Mouse (Mus musculus) heart, embryonic 15.5 days (tissue): ENCODE measurements around the gene Sdk1. TPM values are rescaled to one million over a fixed set of nuclear protein-coding genes. Genes with fewer than 3 reads are reported as not detected.

ENCODE experiments used
- ATAC-seq: fragments of 200-750 bp; cut with Nextera tagmentation; replicated peaks from 2 replicates; pipeline ENCODE4 v1.8.0; 2017; ENCODE audit warnings: low read depth, moderate TSS enrichment; ENCODE audit not compliant: insufficient number of reproducible peaks, insufficient read depth, low FRiP score
- H3K27ac ChIP-seq: fragments of 300-500 bp; sonication (generic); 2 replicates; pipeline ENCODE4 v1.5.1; 2015; ENCODE audit warnings: mild to moderate bottlenecking, inconsistent platforms
- H3K27me3 ChIP-seq: fragments of 300-500 bp; sonication (generic); 2 replicates; pipeline ENCODE4 v1.6.1; 2015; ENCODE audit warnings: inconsistent platforms
- H3K36me3 ChIP-seq: fragments of 300-500 bp; sonication (generic); 2 replicates; pipeline ENCODE4 v1.6.1; 2015; ENCODE audit warnings: mild to moderate bottlenecking, inconsistent platforms
- H3K4me1 ChIP-seq: fragments of 300-500 bp; sonication (generic); replicated peaks from 2 replicates; pipeline ENCODE4 v1.6.1; 2015; ENCODE audit warnings: inconsistent platforms
- H3K4me2 ChIP-seq: fragments of 300-500 bp; sonication (generic); 2 replicates; pipeline ENCODE4 v1.6.1; 2015; ENCODE audit warnings: inconsistent platforms, mild to moderate bottlenecking, moderate library complexity
- H3K4me3 ChIP-seq: fragments of 300-500 bp; sonication (generic); 2 replicates; pipeline ENCODE4 v1.5.1; 2015; ENCODE audit warnings: mild to moderate bottlenecking, inconsistent platforms
- H3K9ac ChIP-seq: fragments of 300-500 bp; sonication (generic); 2 replicates; pipeline ENCODE4 v1.6.1; 2015; ENCODE audit warnings: mild to moderate bottlenecking, inconsistent platforms
- H3K9me3 ChIP-seq: fragments of 300-500 bp; sonication (generic); replicated peaks from 2 replicates; pipeline ENCODE4 v1.6.1; 2016; ENCODE audit warnings: inconsistent platforms
- WGBS: fragments of 180-500 bp; shearing (Covaris S2); methylation state at CpG from one replicate; pipeline ENCODE4 v1.1.7; 2015; ENCODE audit warnings: mixed read lengths; 5-methylcytosine and 5-hydroxymethylcytosine counted together
- polyA plus RNA-seq: library from polyadenylated mRNA; unstranded; fragments of >200 nt; fragmentation: Nextera tagmentation; extraction: Ambion mirVana; gene quantifications from 2 replicates; pipeline ENCODE4 v1.2.1, GENCODE M21; 2015

Sdk1 gene
- polyA plus RNA-seq, 1 experiment from 2014 or later, result 1.5 TPM

GRCm38 (mm10) chr5:142073901-142074300, 832.6 kb downstream of the Sdk1 start:
- Histone ChIP-seq H3K9me3 (no peaks in the 10 kb centered on the region), H3K27ac (no peak overlapping the region), H3K27me3 (no peaks in the 10 kb centered on the region), H3K4me1 (0 out of 2 replicates have a peak, but pooled peaks cover 6% of the 10 kb centered on the region), H3K36me3 (no peaks in the 10 kb centered on the region), H3K4me2 (no peak overlapping the region), H3K4me3 (no peak overlapping the region), H3K9ac (no peak overlapping the region)
- 88% methylated on average over 3 of the region's 3 CpGs for WGBS
- no peak for ATAC-seq

- 0 out of 2 replicates have a peak overlapping the region, but pooled peaks have one; percentile 13 for H3K4me2 ChIP-seq
- no peak overlapping the region for H3K9ac ChIP-seq
- no peak overlapping the region for H3K27ac ChIP-seq
- 0 out of 2 replicates have a peak, but pooled peaks cover 6% of the 10 kb centered on the region for H3K4me1 ChIP-seq
- no peak overlapping the region for H3K4me3 ChIP-seq
- WGBS, result 40% methylated on average over 13 of the region's 13 CpGs
- H3K9me3 ChIP-seq, result no peaks in the 10 kb centered on the region
- ATAC-seq, result 0 out of 2 replicates have a peak, but pooled peaks have one; percentile 29
- no peaks in the 10 kb centered on the region for H3K36me3 ChIP-seq
- H3K27me3 ChIP-seq, result no peaks in the 10 kb centered on the region
Measured at GRCm38 (mm10) chr5:142074561-142075500, 833.5 kb downstream of the Sdk1 start.

- H3K4me1 ChIP-seq, result no peaks in the 10 kb centered on the region
- no peak overlapping the region for H3K4me3 ChIP-seq
- H3K9ac ChIP-seq, result no peak overlapping the region
- ATAC-seq, result no peak
- H3K36me3 ChIP-seq, result no peaks in the 10 kb centered on the region; the same call in 1 of the 2 replicates
- H3K4me2 ChIP-seq, result no peak overlapping the region
- no peak overlapping the region for H3K27ac ChIP-seq
- H3K9me3 ChIP-seq, result no peaks in the 10 kb centered on the region
- WGBS, result 93% methylated on average over 3 of the region's 3 CpGs
- H3K27me3 ChIP-seq, result no peaks in the 10 kb centered on the region
Measured at GRCm38 (mm10) chr5:142080661-142081060, 839.4 kb downstream of the Sdk1 start.

- WGBS, result 89% methylated on average over 3 of the region's 3 CpGs
- Histone ChIP-seq H3K4me2 (no peak overlapping the region), H3K4me3 (no peak overlapping the region), H3K4me1 (no peaks in the 10 kb centered on the region), H3K27ac (no peak overlapping the region), H3K27me3 (no peaks in the 10 kb centered on the region), H3K9me3 (no peaks in the 10 kb centered on the region), H3K36me3 (no peaks in the 10 kb centered on the region; the same call in 1 of the 2 replicates), H3K9ac (no peak overlapping the region)
- ATAC-seq, result no peak
Measured at GRCm38 (mm10) chr5:142081076-142081475, 839.8 kb downstream of the Sdk1 start.

GRCm38 (mm10) chr5:142096377-142096841, 855.1 kb downstream of the Sdk1 start:
- Histone ChIP-seq H3K9ac (no peak overlapping the region), H3K36me3 (no peaks in the 10 kb centered on the region), H3K4me1 (no peaks in the 10 kb centered on the region), H3K4me3 (no peak overlapping the region), H3K4me2 (no peak overlapping the region), H3K27me3 (no peaks in the 10 kb centered on the region), H3K27ac (no peak overlapping the region), H3K9me3 (no peaks in the 10 kb centered on the region)
- 84% methylated on average over 11 of the region's 11 CpGs for WGBS
- no peak; the same call in 1 of the 2 replicates for ATAC-seq

GRCm38 (mm10) chr5:142100176-142100575, 858.9 kb downstream of the Sdk1 start:
- Histone ChIP-seq H3K36me3 (no peaks in the 10 kb centered on the region), H3K4me3 (no peak overlapping the region), H3K27me3 (no peaks in the 10 kb centered on the region), H3K4me2 (no peak overlapping the region), H3K9ac (no peak overlapping the region), H3K4me1 (no peaks in the 10 kb centered on the region), H3K9me3 (no peaks in the 10 kb centered on the region), H3K27ac (no peak overlapping the region)
- WGBS, result 77% methylated on average over 7 of the region's 7 CpGs
- no peak for ATAC-seq

- Histone ChIP-seq H3K4me1 (no peaks in the 10 kb centered on the region), H3K36me3 (no peaks in the 10 kb centered on the region), H3K9ac (no peak overlapping the region), H3K4me2 (no peak overlapping the region), H3K4me3 (no peak overlapping the region), H3K27me3 (no peaks in the 10 kb centered on the region), H3K9me3 (no peaks in the 10 kb centered on the region), H3K27ac (no peak overlapping the region)
- 78% methylated on average over 11 of the region's 11 CpGs for WGBS
- ATAC-seq, result no peak
Measured at GRCm38 (mm10) chr5:142107434-142107833, 866.1 kb downstream of the Sdk1 start.

- no peak overlapping the region for H3K4me3 ChIP-seq
- WGBS, result 85% methylated on average over 6 of the region's 6 CpGs
- no peaks in the 10 kb centered on the region for H3K27me3 ChIP-seq
- no peak overlapping the region for H3K9ac ChIP-seq
- no peaks in the 10 kb centered on the region for H3K4me1 ChIP-seq
- ATAC-seq, result no peak
- no peaks in the 10 kb centered on the region for H3K36me3 ChIP-seq
- H3K4me2 ChIP-seq, result no peak overlapping the region
- no peak overlapping the region for H3K27ac ChIP-seq
- H3K9me3 ChIP-seq, result no peaks in the 10 kb centered on the region
Measured at GRCm38 (mm10) chr5:142111989-142112388, 870.7 kb downstream of the Sdk1 start.

GRCm38 (mm10) chr5:142113210-142114175, 872.2 kb downstream of the Sdk1 start:
- no peak overlapping the region for H3K9ac ChIP-seq
- H3K4me3 ChIP-seq, result no peak overlapping the region
- H3K4me1 ChIP-seq, result no peaks in the 10 kb centered on the region
- H3K9me3 ChIP-seq, result no peaks in the 10 kb centered on the region
- 54% methylated on average over 18 of the region's 18 CpGs for WGBS
- H3K27ac ChIP-seq, result no peak overlapping the region
- no peaks in the 10 kb centered on the region for H3K27me3 ChIP-seq
- no peaks in the 10 kb centered on the region for H3K36me3 ChIP-seq
- no peak for ATAC-seq
- no peak overlapping the region for H3K4me2 ChIP-seq

- no peaks in the 10 kb centered on the region for H3K9me3 ChIP-seq
- no peak overlapping the region for H3K4me2 ChIP-seq
- H3K4me3 ChIP-seq, result no peak overlapping the region
- no peak overlapping the region for H3K9ac ChIP-seq
- H3K27me3 ChIP-seq, result no peaks in the 10 kb centered on the region
- H3K4me1 ChIP-seq, result no peaks in the 10 kb centered on the region
- 70% methylated on average over 4 of the region's 4 CpGs for WGBS
- no peak overlapping the region for H3K27ac ChIP-seq
- H3K36me3 ChIP-seq, result no peaks in the 10 kb centered on the region
- no peak for ATAC-seq
Measured at GRCm38 (mm10) chr5:142127779-142128178, 886.5 kb downstream of the Sdk1 start.

GRCm38 (mm10) chr5:142128181-142128611, 886.9 kb downstream of the Sdk1 start:
- WGBS, result 54% methylated on average over 5 of the region's 5 CpGs
- H3K4me1 ChIP-seq, result no peaks in the 10 kb centered on the region
- ATAC-seq, result no peak

More at GRCm38 (mm10) chr5:142128181-142128611, 886.9 kb downstream of the Sdk1 start:
- Histone ChIP-seq H3K4me2 (no peak overlapping the region), H3K36me3 (no peaks in the 10 kb centered on the region), H3K9ac (no peak overlapping the region), H3K27me3 (no peaks in the 10 kb centered on the region), H3K27ac (no peak overlapping the region), H3K4me3 (no peak overlapping the region), H3K9me3 (no peaks in the 10 kb centered on the region)
